Mouse (Mus musculus) lung, embryonic 16.5 days (tissue): ENCODE measurements around the gene Hist1h4i. TPM values are rescaled to one million over a fixed set of nuclear protein-coding genes. Genes with fewer than 3 reads are reported as not detected.
A peak's percentile ranks its signal among the peaks of the same experiment; 100 is the strongest.

Source experiments
- ATAC-seq: fragments of 200-750 bp; cut with Nextera tagmentation; 2 replicates; pipeline ENCODE4 v1.8.0; 2017; ENCODE audit warnings: low read depth, mild to moderate bottlenecking, moderate library complexity
- H3K27ac ChIP-seq: fragments of 300-500 bp; sonication (generic); 2 replicates; pipeline ENCODE4 v1.5.1; 2014; ENCODE audit warnings: mild to moderate bottlenecking, control low read depth, low read length
- H3K27me3 ChIP-seq: fragments of 300-500 bp; sonication (generic); 2 replicates; pipeline ENCODE4 v1.6.1; 2014; ENCODE audit warnings: low read depth, low read length, mixed read lengths; ENCODE audit not compliant: control insufficient read depth, insufficient read depth
- H3K36me3 ChIP-seq: fragments of 300-500 bp; sonication (generic); 2 replicates; pipeline ENCODE4 v1.6.1; 2014; ENCODE audit warnings: low read length; ENCODE audit not compliant: control insufficient read depth, insufficient read depth
- H3K4me1 ChIP-seq: fragments of 300-500 bp; sonication (generic); replicated peaks from 2 replicates; pipeline ENCODE4 v1.6.1; 2014; ENCODE audit warnings: low read length, mixed read lengths; ENCODE audit not compliant: control insufficient read depth, insufficient read depth
- H3K4me2 ChIP-seq: fragments of 300-500 bp; sonication (generic); 2 replicates; pipeline ENCODE4 v1.6.1; 2014; ENCODE audit warnings: low read depth, low read length, control low read depth
- H3K4me3 ChIP-seq: fragments of 300-500 bp; sonication (generic); 2 replicates; pipeline ENCODE4 v1.5.1; 2014; ENCODE audit warnings: mild to moderate bottlenecking, low read length, control low read depth
- H3K9ac ChIP-seq: fragments of 300-500 bp; sonication (generic); 2 replicates; pipeline ENCODE4 v1.6.1; 2014; ENCODE audit warnings: low read length, control low read depth
- H3K9me3 ChIP-seq: fragments of 300-500 bp; sonication (generic); 2 replicates; pipeline ENCODE4 v1.6.1; 2016; ENCODE audit warnings: low read length; ENCODE audit not compliant: control insufficient read depth
- WGBS: fragments of 180-500 bp; shearing (Covaris S2); extraction: QIAGEN DNeasy Blood & Tissue Kit; methylation state at CpG from one replicate; pipeline ENCODE4 v1.1.7; 2014; 5-methylcytosine and 5-hydroxymethylcytosine counted together
- polyA plus RNA-seq: library from polyadenylated mRNA; unstranded; fragments of >200 nt; fragmentation: Nextera tagmentation; extraction: Ambion mirVana; gene quantifications from 2 replicates; pipeline ENCODE4 v1.2.1, GENCODE M21; 2015

The Hist1h4i gene
- polyA plus RNA-seq, 1 experiment from 2014 or later, result 23.6 TPM

GRCm38 (mm10) chr13:22005605-22006333 is 35.4 kb downstream of the Hist1h4i start:
- Histone ChIP-seq H3K4me2 (peak overlapping the region; percentile 99), H3K9ac (peak overlapping the region; percentile 64), H3K27me3 (peaks cover 75% of the 10 kb centered on the region), H3K4me3 (peak overlapping the region; percentile 70), H3K9me3 (no peaks in the 10 kb centered on the region), H3K4me1 (peaks cover 15% of the 10 kb centered on the region), H3K27ac (peak overlapping the region; percentile 46), H3K36me3 (no peaks in the 10 kb centered on the region)
- WGBS, result under 1% methylated on average over 45 of the region's 45 CpGs
- peak; percentile 92 for ATAC-seq

DNA sequence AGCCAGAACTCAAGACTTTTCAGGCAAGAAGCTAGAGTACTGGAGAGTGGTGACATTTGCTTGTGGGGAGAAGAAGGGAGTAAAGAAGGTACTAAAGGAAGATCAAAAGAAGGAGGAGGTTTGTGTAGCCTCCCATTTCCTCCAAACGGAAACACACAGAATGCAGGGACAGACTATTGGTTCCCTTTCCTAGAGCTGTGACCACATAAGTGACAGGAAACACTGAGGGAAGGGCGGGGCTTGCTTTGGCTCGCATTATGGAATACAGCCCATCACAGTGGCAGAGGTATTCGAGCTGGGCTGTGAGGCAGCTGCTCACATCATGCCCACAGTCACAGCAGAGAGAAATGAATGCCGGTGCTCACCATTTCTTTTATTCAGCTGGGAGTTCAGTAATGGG is 39.3 kb downstream of the Hist1h4i start:
- no peaks in the 10 kb centered on the region for H3K9me3 ChIP-seq
- ATAC-seq, result no peak
- no peaks in the 10 kb centered on the region for H3K36me3 ChIP-seq
- no peak overlapping the region for H3K9ac ChIP-seq
- peaks cover 13% of the 10 kb centered on the region for H3K4me1 ChIP-seq
- 13% methylated on average over 5 of the region's 5 CpGs for WGBS
- 0 out of 2 replicates have a peak overlapping the region, but pooled peaks have one; percentile 18 for H3K4me2 ChIP-seq
- no peak overlapping the region for H3K27ac ChIP-seq
- H3K27me3 ChIP-seq, result peaks cover 69% of the 10 kb centered on the region
- H3K4me3 ChIP-seq, result no peak overlapping the region

GRCm38 (mm10) chr13:22001346-22001745 is 39.8 kb downstream of the Hist1h4i start:
- Histone ChIP-seq H3K36me3 (no peaks in the 10 kb centered on the region), H3K9me3 (no peaks in the 10 kb centered on the region), H3K9ac (no peak overlapping the region), H3K27ac (no peak overlapping the region), H3K4me3 (no peak overlapping the region), H3K27me3 (peaks cover 69% of the 10 kb centered on the region), H3K4me2 (0 out of 2 replicates have a peak overlapping the region, but pooled peaks have one; percentile 18), H3K4me1 (peaks cover 13% of the 10 kb centered on the region)
- 57% methylated on average over 2 of the region's 2 CpGs for WGBS
- ATAC-seq, result no peak

- no peak overlapping the region for H3K27ac ChIP-seq
- WGBS, result 46% methylated on average over 4 of the region's 4 CpGs
- ATAC-seq, result no peak
These were observed 42.0 kb downstream of the Hist1h4i start for GRCm38 (mm10) chr13:21999147-21999546.

GRCm38 (mm10) chr13:21998412-21998811 is 42.8 kb downstream of the Hist1h4i start:
- Histone ChIP-seq H3K36me3 (no peaks in the 10 kb centered on the region), H3K4me1 (peaks cover 10% of the 10 kb centered on the region; the same call in 1 of the 2 replicates), H3K9ac (no peak overlapping the region), H3K27ac (no peak overlapping the region), H3K27me3 (peaks cover 54% of the 10 kb centered on the region), H3K4me3 (no peak overlapping the region), H3K9me3 (no peaks in the 10 kb centered on the region), H3K4me2 (no peak overlapping the region)
- WGBS, result 18% methylated on average over 3 of the region's 3 CpGs
- no peak for ATAC-seq

More at GRCm38 (mm10) chr13:21999147-21999546, 42.0 kb downstream of the Hist1h4i start:
- Histone ChIP-seq H3K9me3 (no peaks in the 10 kb centered on the region), H3K4me2 (no peak overlapping the region), H3K4me1 (peaks cover 10% of the 10 kb centered on the region; the same call in 1 of the 2 replicates), H3K36me3 (no peaks in the 10 kb centered on the region), H3K9ac (no peak overlapping the region), H3K27me3 (peaks cover 61% of the 10 kb centered on the region), H3K4me3 (no peak overlapping the region)

- Histone ChIP-seq H3K36me3 (no peaks in the 10 kb centered on the region), H3K4me3 (no peak overlapping the region), H3K27ac (no peak overlapping the region), H3K4me1 (peaks cover 10% of the 10 kb centered on the region; the same call in 1 of the 2 replicates), H3K27me3 (peaks cover 49% of the 10 kb centered on the region), H3K4me2 (no peak overlapping the region), H3K9me3 (no peaks in the 10 kb centered on the region), H3K9ac (no peak overlapping the region)
- no peak for ATAC-seq
- 8% methylated on average over 4 of the region's 4 CpGs for WGBS
These were observed 43.3 kb downstream of the Hist1h4i start for GRCm38 (mm10) chr13:21997821-21998220.

- peaks cover 48% of the 10 kb centered on the region for H3K27me3 ChIP-seq
- H3K4me3 ChIP-seq, result peak overlapping the region; percentile 28
- no peak overlapping the region for H3K27ac ChIP-seq
- 3% methylated on average over 21 of the region's 21 CpGs for WGBS
- ATAC-seq, result no peak
- peak overlapping the region; percentile 49 for H3K4me2 ChIP-seq
- H3K9me3 ChIP-seq, result no peaks in the 10 kb centered on the region
- H3K36me3 ChIP-seq, result no peaks in the 10 kb centered on the region
- H3K4me1 ChIP-seq, result peaks cover 10% of the 10 kb centered on the region; the same call in 1 of the 2 replicates
- H3K9ac ChIP-seq, result no peak overlapping the region
These were observed 43.9 kb downstream of the Hist1h4i start for GRCm38 (mm10) chr13:21997201-21997820.

DNA sequence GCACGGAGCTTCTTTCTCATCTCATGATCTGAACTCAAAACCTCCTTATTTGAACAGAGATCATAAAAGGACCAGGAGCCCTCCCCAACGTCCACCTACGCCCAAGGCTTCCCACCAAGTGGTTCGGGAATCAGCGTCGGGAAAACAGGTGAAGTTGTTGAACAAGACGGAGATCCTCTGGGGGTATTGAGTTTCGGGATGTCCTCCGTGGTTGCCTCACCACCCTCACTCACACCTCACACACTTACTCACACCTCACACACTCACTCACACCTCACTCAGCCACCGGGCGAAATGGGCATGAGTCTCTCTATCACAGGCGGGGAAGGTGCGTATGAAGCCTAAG is 44.3 kb downstream of the Hist1h4i start:
- peaks cover 48% of the 10 kb centered on the region for H3K27me3 ChIP-seq
- 1% methylated on average over 13 of the region's 13 CpGs for WGBS
- H3K27ac ChIP-seq, result no peak overlapping the region
- no peaks in the 10 kb centered on the region for H3K36me3 ChIP-seq
- ATAC-seq, result no peak
- no peaks in the 10 kb centered on the region for H3K9me3 ChIP-seq
- peak overlapping the region; percentile 28 for H3K4me3 ChIP-seq
- H3K4me2 ChIP-seq, result peak overlapping the region; percentile 49
- peaks cover 10% of the 10 kb centered on the region; the same call in 1 of the 2 replicates for H3K4me1 ChIP-seq
- H3K9ac ChIP-seq, result no peak overlapping the region

DNA sequence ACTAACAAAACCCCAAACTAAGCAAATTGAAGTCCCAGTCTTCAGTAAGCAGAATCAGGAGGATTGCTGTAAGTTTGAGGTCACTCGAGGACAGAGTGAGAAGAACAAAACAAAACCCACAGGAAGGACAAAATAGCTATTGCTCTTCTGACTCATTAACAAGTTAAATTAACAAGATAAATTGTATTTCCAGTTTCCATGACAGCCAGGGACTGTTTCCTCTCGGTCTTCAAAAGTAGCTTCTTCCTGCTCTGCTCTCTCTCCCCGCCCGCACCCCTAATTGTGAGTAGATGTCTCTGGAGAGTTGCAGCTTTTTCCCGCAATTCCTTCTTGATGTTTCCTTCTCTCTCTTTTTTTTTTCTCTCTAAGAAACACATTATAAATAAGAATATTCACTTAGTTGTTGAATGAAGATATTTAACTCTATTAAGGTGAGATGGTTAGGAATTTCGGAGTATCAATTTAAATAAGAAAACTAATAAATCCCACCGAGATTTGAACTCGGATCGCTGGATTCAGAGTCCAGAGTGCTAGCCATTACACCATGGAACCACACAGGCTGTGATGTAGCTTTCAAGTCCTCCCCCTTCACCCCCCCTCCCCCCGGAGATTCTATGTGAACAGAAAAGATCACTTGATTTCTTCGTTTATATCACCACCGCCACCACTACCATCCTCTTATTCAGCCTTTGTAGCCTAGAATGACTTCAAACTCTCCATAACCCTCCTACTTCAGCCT is 44.9 kb downstream of the Hist1h4i start:
- peak overlapping the region; percentile 55 for H3K4me3 ChIP-seq
- WGBS, result 2% methylated on average over 12 of the region's 12 CpGs
- no peaks in the 10 kb centered on the region for H3K36me3 ChIP-seq
- H3K9ac ChIP-seq, result no peak overlapping the region
- H3K9me3 ChIP-seq, result no peaks in the 10 kb centered on the region
- peaks cover 45% of the 10 kb centered on the region for H3K27me3 ChIP-seq
- ATAC-seq, result no peak
- peak overlapping the region; percentile 84 for H3K4me2 ChIP-seq
- peaks cover 10% of the 10 kb centered on the region; the same call in 1 of the 2 replicates for H3K4me1 ChIP-seq
- no peak overlapping the region for H3K27ac ChIP-seq
